Mouse (Mus musculus) CH12.LX (cell line): ENCODE data around the gene Gucy1b1.

ENCODE experiments used
- BHLHE40 ChIP-seq: IDR thresholded peaks from 2 replicates; pipeline ENCODE4 v1.6.1; 2011; ENCODE audit warnings: mild to moderate bottlenecking, low read depth, low read length, improper control_type of control experiment
- CTCF ChIP-seq, 2 experiments: IDR thresholded peaks in 1 of 2; conservative IDR thresholded peaks in 1 of 2; 2 replicates each; pipeline ENCODE4 v1.5.1; 2011 to 2012; ENCODE audit warnings: low read depth in 2 of 2, low read length in 2 of 2, improper control_type of control experiment in 1 of 2, inconsistent platforms in 1 of 2, mild to moderate bottlenecking in 1 of 2, moderate library complexity in 1 of 2
- E2F4 ChIP-seq: IDR thresholded peaks from 2 replicates; pipeline ENCODE4 v1.6.1; 2011; ENCODE audit warnings: low read depth, low read length, improper control_type of control experiment; ENCODE audit not compliant: insufficient replicate concordance
- EP300 ChIP-seq: IDR thresholded peaks from 2 replicates; pipeline ENCODE4 v1.6.1; 2011; ENCODE audit warnings: low read length, improper control_type of control experiment
- GABPA ChIP-seq: IDR thresholded peaks from 2 replicates; pipeline ENCODE4 v1.6.1; 2012; ENCODE audit warnings: low read depth, low read length, improper control_type of control experiment, inconsistent platforms; ENCODE audit not compliant: insufficient replicate concordance
- MAX ChIP-seq: IDR thresholded peaks from 2 replicates; pipeline ENCODE4 v1.6.1; 2011; ENCODE audit warnings: low read length, improper control_type of control experiment
- MXI1 ChIP-seq: IDR thresholded peaks from 2 replicates; pipeline ENCODE4 v1.6.1; 2011; ENCODE audit warnings: mild to moderate bottlenecking, low read depth, low read length, improper control_type of control experiment
- NELFE ChIP-seq: IDR thresholded peaks from 2 replicates; pipeline ENCODE4 v1.6.1; 2011; ENCODE audit warnings: low read depth, low read length, improper control_type of control experiment
- POLR2A ChIP-seq: IDR thresholded peaks from 2 replicates; pipeline ENCODE4 v1.6.1; 2011; ENCODE audit warnings: low read depth, mild to moderate bottlenecking, improper control_type of control experiment, low read length
- UBTF ChIP-seq: IDR thresholded peaks from 2 replicates; pipeline ENCODE4 v1.6.1; 2012; ENCODE audit warnings: low read depth, mild to moderate bottlenecking, inconsistent platforms, low read length, improper control_type of control experiment, moderate library complexity
- USF1 ChIP-seq: IDR thresholded peaks from 2 replicates; pipeline ENCODE4 v1.6.1; 2014; ENCODE audit warnings: low read depth, mild to moderate bottlenecking, inconsistent platforms, low read length, improper control_type of control experiment
- USF2 ChIP-seq: conservative IDR thresholded peaks from 2 replicates; pipeline ENCODE4 v1.6.1; 2011; ENCODE audit warnings: low read depth, low read length, improper control_type of control experiment
- ZMIZ1 ChIP-seq: IDR thresholded peaks from 2 replicates; pipeline ENCODE4 v1.6.1; 2012; ENCODE audit warnings: low read depth, mild to moderate bottlenecking, inconsistent platforms, low read length, improper control_type of control experiment
- ZNF384 ChIP-seq: IDR thresholded peaks from 2 replicates; pipeline ENCODE4 v1.6.1; 2012; ENCODE audit warnings: low read depth, low read length, improper control_type of control experiment, inconsistent platforms

DNA sequence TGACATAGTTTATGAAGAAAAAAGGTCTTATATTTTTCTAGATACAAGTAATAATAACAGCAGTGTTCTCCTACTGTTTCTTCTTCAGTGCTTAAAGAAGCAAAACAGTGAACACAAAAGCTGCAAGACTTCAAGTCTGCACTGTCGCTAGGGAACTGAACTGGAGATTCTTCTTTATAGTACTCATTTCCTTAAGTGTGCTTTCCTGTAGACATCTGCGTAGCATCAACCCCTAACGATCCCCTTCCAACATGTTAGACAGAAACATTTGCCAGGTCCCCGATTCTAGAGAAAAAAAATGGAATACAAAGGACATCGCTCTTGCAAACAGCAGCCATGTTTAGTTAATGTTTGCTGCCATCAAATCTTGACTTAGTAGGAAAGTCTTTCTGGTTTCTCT is 6.7 kb downstream of the Gucy1b1 start:
- no peak for TF ChIP-seq CTCF (conservative IDR thresholded peaks at IDR 0.05 in 1 of 2, IDR thresholded peaks at IDR 0.05 in 1 of 2; ENCODE audit: low read depth in 2 of 2, low read length in 2 of 2)
- no peak for TF ChIP-seq BHLHE40
- TF ChIP-seq USF2: no peak
- TF ChIP-seq GABPA: no peak
- no peak for TF ChIP-seq EP300
- TF ChIP-seq POLR2A: no peak
- TF ChIP-seq MXI1: no peak
- TF ChIP-seq MAX: no peak
- TF ChIP-seq USF1: no peak
- TF ChIP-seq NELFE: no peak
- TF ChIP-seq UBTF: no peak
- TF ChIP-seq ZMIZ1: no peak
- TF ChIP-seq ZNF384: no peak
- no peak for TF ChIP-seq E2F4
